Mouse (Mus musculus) cerebellum, postnatal 36 days (tissue): ENCODE measurements around the gene Cpz.

ENCODE experiments used
- DNase-seq, 2 experiments: peaks; one replicate each; pipeline ENCODE4 v3.0.0; 2021 to 2022; ENCODE audit warnings: mixed read lengths in 2 of 2

The Cpz gene

GRCm38 (mm10) chr5:35524381-35524780 is 1.1 kb downstream of the Cpz start:
- DNase-seq: no peak

DNA sequence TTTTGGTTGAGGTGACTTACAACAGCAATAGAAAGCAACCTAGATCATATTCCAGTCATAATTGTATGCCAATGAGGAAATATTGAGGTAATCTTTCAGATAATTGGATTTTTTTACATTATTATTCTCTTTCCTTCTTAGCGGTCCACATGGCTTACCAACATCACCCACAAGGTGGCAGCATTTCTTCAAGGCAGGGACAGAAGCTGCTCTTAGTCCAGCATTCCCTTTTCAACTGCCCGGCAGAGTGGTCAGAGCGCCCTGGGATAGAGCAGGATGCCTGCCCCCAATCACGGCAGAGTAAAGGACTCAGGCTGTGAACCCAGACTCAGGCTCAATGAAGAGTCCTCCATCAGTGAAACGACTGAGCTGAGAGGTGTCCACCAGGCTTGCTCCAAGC is 1.8 kb downstream of the Cpz start:
- DNase-seq: peak; percentile 70 to 74

GRCm38 (mm10) chr5:35516781-35517180 is 8.7 kb downstream of the Cpz start:
- DNase-seq: no peak

DNA sequence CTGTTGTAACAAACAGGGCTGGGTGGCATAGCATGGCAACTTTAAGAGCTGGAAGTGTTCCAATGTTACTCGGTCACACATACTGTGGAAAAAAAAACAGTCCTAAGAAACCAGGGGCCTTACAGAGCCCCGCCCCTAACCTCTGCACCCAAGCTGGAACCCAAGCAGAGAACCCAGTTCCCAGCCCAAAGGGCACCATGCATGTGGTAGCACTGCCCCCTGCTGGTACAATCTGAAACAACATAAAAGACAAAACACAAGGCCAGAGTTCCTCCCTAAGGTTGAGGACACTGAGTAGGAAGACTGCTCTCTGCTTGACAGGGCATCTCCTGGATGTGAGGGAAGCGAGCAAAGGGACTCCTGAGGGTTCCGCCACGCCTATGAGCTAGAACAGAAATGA is 14.9 kb downstream of the Cpz start:
- peak; percentile 41 to 67 for DNase-seq

- DNase-seq: no peak
These were observed 20.5 kb downstream of the Cpz start for GRCm38 (mm10) chr5:35505016-35505415.

- no peak for DNase-seq
These were observed 28.2 kb downstream of the Cpz start for GRCm38 (mm10) chr5:35497344-35497743.

DNA sequence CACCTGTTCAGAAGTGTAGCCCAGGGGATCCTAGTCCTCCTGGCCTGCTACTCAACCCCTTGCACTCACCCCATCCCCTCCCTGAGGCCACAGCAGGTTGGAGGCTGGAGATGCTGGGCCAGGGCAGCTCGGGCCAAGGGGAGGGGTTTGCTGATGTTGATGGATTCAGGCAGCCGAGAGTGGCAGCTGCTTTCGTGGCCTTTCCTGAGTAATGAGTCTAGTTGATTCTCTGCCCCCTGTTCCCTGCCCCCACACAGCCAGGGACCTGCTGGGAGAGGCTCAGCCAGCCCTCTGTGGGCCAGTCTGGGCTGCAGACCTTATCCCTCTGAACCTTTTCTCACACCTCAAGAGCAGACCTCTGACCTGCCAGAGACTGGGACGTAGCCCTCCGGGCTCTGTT is 29.5 kb downstream of the Cpz start:
- no peak for DNase-seq

- no peak for DNase-seq
These were observed 30.6 kb downstream of the Cpz start for GRCm38 (mm10) chr5:35494773-35495390.

DNA sequence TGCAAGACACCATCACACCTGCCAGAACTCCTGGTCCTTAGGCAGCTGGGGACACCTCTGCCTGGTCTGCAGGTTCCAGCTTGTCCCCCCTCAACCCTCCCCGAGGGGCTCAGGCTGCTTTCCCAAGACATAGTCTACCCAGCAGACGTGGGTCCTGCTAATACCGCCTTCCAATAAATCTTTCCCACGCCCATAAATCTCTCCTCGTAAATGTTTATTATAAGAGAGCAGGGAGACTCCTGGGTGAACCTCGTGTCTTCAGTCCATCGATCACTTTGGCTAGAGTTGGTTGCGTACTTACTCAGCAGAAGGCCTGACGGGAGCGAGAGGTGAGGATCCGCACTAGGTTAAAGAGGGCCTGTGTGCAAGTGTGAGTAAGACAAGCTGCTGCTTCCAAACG is 31.7 kb downstream of the Cpz start:
- DNase-seq: no peak

DNA sequence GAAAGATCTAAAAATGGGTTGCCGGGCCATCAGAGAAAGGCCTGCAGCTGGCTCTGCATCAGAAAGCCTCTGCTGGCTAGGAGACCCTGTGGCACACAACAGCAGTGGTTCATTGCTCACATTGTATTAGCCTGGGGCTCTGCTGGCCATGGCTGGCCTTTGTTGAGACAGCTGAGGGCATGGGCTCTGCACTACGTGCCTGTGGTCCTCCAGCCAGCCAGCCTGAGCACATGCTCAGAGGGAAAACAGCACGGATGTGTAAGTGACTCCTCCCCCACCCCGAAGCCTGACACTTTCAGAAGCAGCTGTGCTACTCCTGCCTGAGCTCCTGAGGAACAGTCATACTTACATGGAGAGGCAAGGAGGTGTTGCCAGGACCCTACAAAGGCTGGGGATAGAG is 46.0 kb downstream of the Cpz start:
- DNase-seq: no peak

- DNase-seq: no peak
These were observed 50.3 kb downstream of the Cpz start for GRCm38 (mm10) chr5:35475236-35475635.

- no peak for DNase-seq
These were observed 54.5 kb downstream of the Cpz start for GRCm38 (mm10) chr5:35470885-35471528.

- DNase-seq: no peak
These were observed 59.4 kb downstream of the Cpz start for GRCm38 (mm10) chr5:35465966-35466635.

DNA sequence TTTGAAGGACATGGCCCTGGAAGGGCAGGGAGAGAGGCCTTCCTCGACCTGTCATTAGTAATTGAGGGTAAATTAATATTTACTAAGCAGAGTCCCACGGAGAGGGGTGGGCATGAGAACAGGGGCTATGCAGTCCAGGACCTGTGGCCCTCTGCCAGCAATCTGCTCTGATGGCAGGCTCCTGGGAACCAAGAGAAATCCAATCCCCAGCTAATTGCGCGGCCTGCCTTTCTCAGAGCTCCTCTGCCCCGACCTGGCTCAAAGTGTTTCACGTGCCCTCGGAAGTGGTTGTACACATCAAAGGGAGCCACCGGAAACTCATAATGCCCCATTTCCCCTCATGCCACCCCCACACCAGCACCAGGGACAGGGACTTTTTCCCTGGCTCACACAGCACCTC is 63.4 kb downstream of the Cpz start:
- DNase-seq: no peak

GRCm38 (mm10) chr5:35459760-35460159 is 65.7 kb downstream of the Cpz start:
- DNase-seq: no peak

- no peak for DNase-seq
These were observed 67.2 kb downstream of the Cpz start for GRCm38 (mm10) chr5:35458267-35458666.

GRCm38 (mm10) chr5:35457364-35457763 is 68.1 kb downstream of the Cpz start:
- DNase-seq: no peak

GRCm38 (mm10) chr5:35454187-35454800 is 71.2 kb downstream of the Cpz start:
- no peak for DNase-seq
